In genomic region chr4:144988443-144989206, GRCm38 (mm10) we compare ENCODE assay signal across 10 mouse cellular contexts.
DNase-seq lines count a peak whose midpoint lies in the region; ATAC-seq lines count a peak whose summit lies in the region.
"Had no signal": no experiment of that assay in that cellular context is flagged by ENCODE, and none has a peak within 500 bp of the region (broad histone marks: within the 10 kb centered on the region; RNA-seq: fewer than 3 reads in every experiment).

No protein-coding gene starts in this region.

- no peak overlapping the region for H3K9ac ChIP-seq in hindbrain, embryonic 14.5 days
- H3K9ac ChIP-seq in forebrain, embryonic 16.5 days (replicated peaks; ENCODE audit: low read depth, low read length): no peak overlapping the region
- H3K9ac ChIP-seq in midbrain, embryonic 16.5 days (ENCODE audit: low read depth, low read length): no peak overlapping the region
- H3K9ac ChIP-seq: stomach, embryonic 15.5 days had no signal

- H3K4me1 ChIP-seq in hindbrain, embryonic 10.5 days (replicated peaks): peaks cover 48% of the 10 kb centered on the region
- no peaks in the 10 kb centered on the region for H3K4me1 ChIP-seq in hindbrain, embryonic 14.5 days (replicated peaks; ENCODE audit: control insufficient read depth, insufficient read depth, low read length)
- peaks cover 4% of the 10 kb centered on the region for H3K4me1 ChIP-seq in forebrain, embryonic 16.5 days (replicated peaks; ENCODE audit: control insufficient read depth, insufficient read depth, low read length)
- no peaks in the 10 kb centered on the region for H3K4me1 ChIP-seq in midbrain, embryonic 16.5 days (ENCODE audit: control insufficient read depth, insufficient read depth, low read length)

- peak overlapping the region; percentile 59; the same call in 1 of the 2 replicates for H3K27ac ChIP-seq in hindbrain, embryonic 10.5 days
- H3K27ac ChIP-seq in hindbrain, embryonic 14.5 days: no peak overlapping the region
- peak overlapping the region; percentile 21 for H3K27ac ChIP-seq in macrophage
- no peak overlapping the region for H3K27ac ChIP-seq in forebrain, embryonic 16.5 days (ENCODE audit: low read length)
- H3K27ac ChIP-seq in midbrain, embryonic 16.5 days (ENCODE audit: low read length): no peak overlapping the region
- H3K27ac ChIP-seq: heart, adult 2 months; stomach, embryonic 15.5 days had no signal

- H3K27me3 ChIP-seq in hindbrain, embryonic 10.5 days (ENCODE audit: insufficient read depth, poor library complexity, severe bottlenecking): no peaks in the 10 kb centered on the region
- no peaks in the 10 kb centered on the region for H3K27me3 ChIP-seq in hindbrain, embryonic 14.5 days (ENCODE audit: control insufficient read depth, insufficient read depth, low read length)
- H3K27me3 ChIP-seq in forebrain, embryonic 16.5 days (replicated peaks; ENCODE audit: control insufficient read depth, insufficient read depth, low read length): no peaks in the 10 kb centered on the region
- H3K27me3 ChIP-seq in midbrain, embryonic 16.5 days (ENCODE audit: control insufficient read depth, insufficient read depth, low read depth, low read length): no peaks in the 10 kb centered on the region
- H3K27me3 ChIP-seq: stomach, embryonic 15.5 days had no signal

- no peaks in the 10 kb centered on the region for H3K36me3 ChIP-seq in hindbrain, embryonic 10.5 days
- H3K36me3 ChIP-seq in hindbrain, embryonic 14.5 days (replicated peaks; ENCODE audit: control insufficient read depth, insufficient read depth): no peaks in the 10 kb centered on the region; the same call in 1 of the 2 replicates
- H3K36me3 ChIP-seq in macrophage (ENCODE audit: inconsistent target): no peaks in the 10 kb centered on the region
- no peaks in the 10 kb centered on the region for H3K36me3 ChIP-seq in forebrain, embryonic 16.5 days (ENCODE audit: control insufficient read depth, insufficient read depth)
- H3K36me3 ChIP-seq in midbrain, embryonic 16.5 days (ENCODE audit: control insufficient read depth, insufficient read depth, low read length): no peaks in the 10 kb centered on the region
- H3K36me3 ChIP-seq: stomach, embryonic 15.5 days had no signal

- no peak for ATAC-seq in hindbrain, embryonic 14.5 days (ENCODE audit: low FRiP score)
- ATAC-seq in common myeloid progenitor, adult 5-6 weeks (replicated peaks; ENCODE audit: low read depth, poor library complexity, severe bottlenecking): peak; percentile 34; the same call in 1 of the 2 replicates
- ATAC-seq in forebrain, embryonic 16.5 days: no peak
- ATAC-seq in midbrain, embryonic 16.5 days: no peak

- peaks cover 21% of the 10 kb centered on the region; the same call in 1 of the 2 replicates for H3K79me2 ChIP-seq in macrophage (ENCODE audit: inconsistent target)

- H3K4me2 ChIP-seq in hindbrain, embryonic 14.5 days (replicated peaks): no peak overlapping the region
- no peak overlapping the region for H3K4me2 ChIP-seq in forebrain, embryonic 16.5 days (ENCODE audit: low read length)
- H3K4me2 ChIP-seq in midbrain, embryonic 16.5 days (ENCODE audit: low read length): no peak overlapping the region
- H3K4me2 ChIP-seq: stomach, embryonic 15.5 days had no signal

- no peak overlapping the region for H3K4me3 ChIP-seq in hindbrain, embryonic 10.5 days
- no peak overlapping the region for H3K4me3 ChIP-seq in hindbrain, embryonic 14.5 days (replicated peaks; ENCODE audit: low read length)
- H3K4me3 ChIP-seq in macrophage (ENCODE audit: inconsistent target): no peak overlapping the region
- H3K4me3 ChIP-seq in forebrain, embryonic 16.5 days (replicated peaks; ENCODE audit: low read length): no peak overlapping the region
- no peak overlapping the region for H3K4me3 ChIP-seq in midbrain, embryonic 16.5 days (ENCODE audit: low read depth, low read length)
- H3K4me3 ChIP-seq: heart, adult 2 months; stomach, embryonic 15.5 days had no signal

- DNase-seq in hindbrain, embryonic 10.5 days (ENCODE audit: low spot score): peak; percentile 24
- DNase-seq in hindbrain, embryonic 14.5 days (ENCODE audit: low spot score): no peak
- peak; percentile 70 to 78 for DNase-seq in kidney, adult 8-10 months
- DNase-seq in right cerebral cortex, postnatal 14 days: no peak
- DNase-seq: heart, adult 2 months had no signal

- WGBS in hindbrain, embryonic 10.5 days: 66% methylated on average over 5 of the region's 5 CpGs
- WGBS in hindbrain, embryonic 14.5 days: 71% methylated on average over 5 of the region's 5 CpGs
- WGBS in macrophage (ENCODE audit: missing documents): 79% methylated on average over 5 of the region's 5 CpGs
- 84% methylated on average over 5 of the region's 5 CpGs for WGBS in forebrain, embryonic 16.5 days
- 80% methylated on average over 5 of the region's 5 CpGs for WGBS in midbrain, embryonic 16.5 days

- H3K9me3 ChIP-seq in hindbrain, embryonic 10.5 days: no peaks in the 10 kb centered on the region
- no peaks in the 10 kb centered on the region for H3K9me3 ChIP-seq in hindbrain, embryonic 14.5 days (ENCODE audit: control insufficient read depth, low read length)
- no peaks in the 10 kb centered on the region for H3K9me3 ChIP-seq in forebrain, embryonic 16.5 days (ENCODE audit: control insufficient read depth, low read length)
- no peaks in the 10 kb centered on the region for H3K9me3 ChIP-seq in midbrain, embryonic 16.5 days (replicated peaks; ENCODE audit: control insufficient read depth, low read length, poor library complexity, severe bottlenecking)
- H3K9me3 ChIP-seq: stomach, embryonic 15.5 days had no signal

Comparison
In these comparisons a context has a peak if more than half of its experiments do, and no peak if none do; other contexts are left out.
1. DNase-seq: peak in hindbrain, embryonic 10.5 days (single experiment) and kidney, adult 8-10 months (2 of 2); none in hindbrain, embryonic 14.5 days (single experiment) and right cerebral cortex, postnatal 14 days (single experiment).
2. H3K27ac ChIP-seq: peak in hindbrain, embryonic 10.5 days (single experiment) and macrophage (single experiment); none in hindbrain, embryonic 14.5 days (single experiment), forebrain, embryonic 16.5 days (single experiment) and midbrain, embryonic 16.5 days (single experiment).